Mouse (Mus musculus): ENCODE data around the gene Kantr. TPM values are rescaled to one million over a fixed set of nuclear protein-coding genes. Genes with fewer than 3 reads are reported as not detected.
"Not testable (repeated sequence)": the region's sequence is repeated elsewhere in the genome, so short reads cannot be mapped to it uniquely, and the experiment has no call there.

The Kantr gene
- total RNA-seq, 1 experiment from 2014 or later, result 6.3 TPM

DNA sequence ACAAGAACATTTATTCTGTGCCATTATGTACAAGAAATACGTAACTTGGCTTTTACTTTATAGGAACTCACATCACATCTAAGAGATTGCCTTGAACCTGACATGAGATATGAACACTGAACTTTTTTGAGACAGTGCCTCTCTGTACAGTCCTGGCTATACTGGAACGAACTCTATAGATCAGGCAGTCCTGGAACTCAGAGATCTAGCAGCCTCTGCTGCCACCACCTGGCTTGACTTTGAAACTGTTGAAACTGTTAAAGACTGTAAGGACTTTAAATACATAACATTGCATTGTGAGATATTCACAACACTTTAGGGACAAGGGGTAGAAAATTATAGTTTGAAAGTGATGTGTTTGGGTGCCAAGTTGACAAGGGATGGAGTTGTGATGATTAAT lies 19.4 kb downstream of the Kantr start:
- peak; percentile 42 to 58; a peak in 1 of 4 replicates for ATAC-seq (replicated peaks in 1 of 2; ENCODE audit: insufficient read depth in 1 of 2, low FRiP score in 2 of 2, low TSS enrichment in 1 of 2, low read depth in 1 of 2, poor library complexity in 2 of 2, severe bottlenecking in 2 of 2)

DNA sequence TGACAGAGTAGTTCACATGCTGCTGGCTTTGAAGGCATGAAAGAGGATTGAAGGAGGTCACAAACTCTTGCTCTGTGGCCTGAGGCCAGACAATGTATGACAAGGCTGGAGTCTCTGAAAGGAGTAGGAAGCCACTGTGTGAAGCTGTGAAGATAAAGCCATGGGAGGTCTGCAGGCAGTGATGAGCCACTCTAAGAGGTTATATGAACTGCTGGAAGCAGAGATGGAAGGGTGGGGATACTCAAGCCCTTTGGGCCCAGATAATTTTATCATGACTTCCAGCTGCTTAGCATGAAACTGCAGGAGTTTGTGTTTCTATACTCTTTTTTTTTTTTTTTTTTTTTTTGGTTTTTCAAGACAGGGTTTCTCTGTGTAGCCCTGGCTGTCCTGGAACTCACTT lies 19.9 kb downstream of the Kantr start:
- peak in 1 of 2 experiments; percentile 48; a peak in 2 of 4 replicates for ATAC-seq (replicated peaks in 1 of 2; ENCODE audit: insufficient read depth in 1 of 2, low FRiP score in 2 of 2, low TSS enrichment in 1 of 2, low read depth in 1 of 2, poor library complexity in 2 of 2, severe bottlenecking in 2 of 2)

DNA sequence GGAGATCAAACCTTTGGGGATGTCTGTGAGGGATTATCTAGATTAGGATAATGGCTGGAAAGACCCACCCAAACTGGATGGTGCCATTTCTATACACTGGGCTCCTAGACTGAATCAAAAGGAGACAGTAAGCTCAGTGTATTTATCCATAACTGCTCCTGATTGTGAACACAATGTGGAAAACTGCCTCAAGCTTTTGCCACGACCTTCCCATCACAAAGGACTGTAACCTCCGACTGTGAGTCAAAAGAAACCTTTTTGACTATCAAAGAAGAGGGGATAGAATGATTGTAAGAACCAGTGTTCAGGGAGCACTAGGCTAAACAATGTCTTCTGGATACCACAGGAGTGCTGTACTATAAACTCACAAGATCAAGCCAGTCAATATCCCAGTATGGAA lies 21.1 kb downstream of the Kantr start:
- ATAC-seq (replicated peaks in 1 of 2; ENCODE audit: insufficient read depth in 1 of 2, low FRiP score in 2 of 2, low TSS enrichment in 1 of 2, low read depth in 1 of 2, poor library complexity in 2 of 2, severe bottlenecking in 2 of 2), result no peak

DNA sequence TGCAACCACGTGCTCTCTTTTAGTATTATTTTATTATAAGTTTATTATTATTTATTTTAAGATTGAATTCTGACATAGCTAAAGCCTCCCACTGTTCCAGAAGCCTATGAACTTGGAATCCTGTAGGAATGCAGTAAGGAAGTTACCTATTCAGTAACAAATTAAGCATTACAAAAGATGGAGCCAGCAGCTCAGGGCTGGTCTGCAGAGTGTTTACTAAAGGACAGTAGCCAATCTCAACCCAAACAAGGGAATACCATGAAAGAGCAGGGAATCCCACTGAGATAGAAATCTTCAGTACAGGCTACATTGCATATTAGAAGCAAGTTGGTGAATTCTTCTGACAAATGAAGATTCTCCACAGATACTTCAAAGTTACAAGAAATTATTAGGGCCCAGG lies 40.3 kb downstream of the Kantr start:
- not testable (repeated sequence) for ATAC-seq (replicated peaks in 1 of 2; ENCODE audit: insufficient read depth in 1 of 2, low FRiP score in 2 of 2, low TSS enrichment in 1 of 2, low read depth in 1 of 2, poor library complexity in 2 of 2, severe bottlenecking in 2 of 2)

DNA sequence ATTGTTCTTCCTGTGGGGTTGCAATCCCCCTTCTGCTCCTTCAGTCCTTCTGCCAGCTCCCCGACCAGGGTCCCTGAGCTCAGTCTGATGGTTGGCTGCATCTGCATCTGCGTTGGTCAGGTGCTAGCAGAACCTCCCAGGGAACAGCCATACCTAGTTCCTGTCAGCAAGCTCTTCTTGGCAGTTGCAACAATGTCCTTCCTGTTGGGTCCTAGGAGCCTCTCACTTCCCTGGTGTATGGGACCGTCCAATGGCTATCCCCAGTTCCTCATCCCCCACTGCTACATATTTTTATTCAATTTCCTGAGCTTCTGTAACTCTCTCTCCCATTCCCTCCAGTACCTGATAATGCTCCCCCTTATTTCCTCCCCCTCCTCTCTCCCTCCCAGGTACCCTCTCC lies 42.5 kb downstream of the Kantr start:
- no peak for ATAC-seq (replicated peaks in 1 of 2; ENCODE audit: insufficient read depth in 1 of 2, low FRiP score in 2 of 2, low TSS enrichment in 1 of 2, low read depth in 1 of 2, poor library complexity in 2 of 2, severe bottlenecking in 2 of 2)

DNA sequence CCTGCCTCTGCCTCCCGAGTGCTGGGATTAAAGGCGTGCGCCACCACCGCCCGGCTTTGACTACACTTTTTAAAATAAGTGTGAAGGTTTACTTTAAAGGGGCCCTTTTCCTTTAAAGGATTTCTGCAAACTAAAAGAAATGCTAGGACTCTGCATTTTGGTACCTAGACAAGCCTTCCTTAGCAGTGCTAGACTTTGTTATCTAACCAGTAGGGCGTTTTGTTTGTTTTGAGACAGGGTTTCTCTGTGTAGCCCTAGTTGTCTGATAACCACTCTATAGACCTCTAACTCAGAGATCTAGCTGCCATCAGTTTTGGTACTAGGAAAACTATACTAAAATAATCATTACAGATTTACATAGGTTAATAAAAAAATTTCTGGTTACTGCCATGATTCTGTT lies 47.9 kb downstream of the Kantr start:
- ATAC-seq (replicated peaks in 1 of 2; ENCODE audit: insufficient read depth in 1 of 2, low FRiP score in 2 of 2, low TSS enrichment in 1 of 2, low read depth in 1 of 2, poor library complexity in 2 of 2, severe bottlenecking in 2 of 2), result no peak

DNA sequence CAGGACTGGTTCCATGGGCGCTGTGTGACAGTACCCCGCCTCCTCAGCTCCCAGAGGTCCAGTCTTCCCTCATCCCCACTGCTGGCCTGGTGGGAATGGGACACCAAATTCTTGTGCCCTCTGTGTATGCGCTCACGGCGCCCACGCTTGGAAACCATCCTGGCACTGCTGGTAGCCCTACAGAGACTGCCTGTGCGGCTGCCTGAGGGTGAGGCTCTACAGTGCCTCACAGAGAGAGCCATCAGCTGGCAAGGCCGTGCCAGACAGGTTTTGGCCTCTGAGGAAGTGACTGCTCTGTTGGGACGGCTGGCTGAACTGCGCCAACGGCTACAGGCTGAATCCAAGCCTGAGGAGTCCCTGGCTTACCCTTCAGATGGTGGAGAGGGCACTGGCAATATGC lies 56.1 kb downstream of the Kantr start:
- ATAC-seq (replicated peaks in 1 of 2; ENCODE audit: insufficient read depth in 1 of 2, low FRiP score in 2 of 2, low TSS enrichment in 1 of 2, low read depth in 1 of 2, poor library complexity in 2 of 2, severe bottlenecking in 2 of 2), result no peak

Other genes with a start within 250 kb of the Kantr start
- gene Iqsec2, start 183.2 kb downstream of the Kantr start, total RNA-seq (2017), result 4.5 and 5.4 TPM in 2 replicates
- gene Kdm5c, start 94.5 kb downstream of the Kantr start, total RNA-seq (2017), result 39.6 and 45.1 TPM in 2 replicates
- gene Tspyl2, start 14.9 kb upstream of the Kantr start, total RNA-seq (2017), result 34.0 and 39.6 TPM in 2 replicates
- 0.63 TPM in 1 of 2 replicates, not detected in the other for gene Gpr173, start 41.2 kb upstream of the Kantr start, total RNA-seq (2017)
- gene Cldn34a, start 235.8 kb upstream of the Kantr start, total RNA-seq (2017), result not detected in 2 replicates